Mouse (Mus musculus) brain, embryonic 14.5 days (tissue): ENCODE data around the gene Slc19a3.

Source experiments
- CTCF ChIP-seq: fragments of 200-500 bp; IDR thresholded peaks from 2 replicates; pipeline ENCODE4 v1.5.1; 2012; ENCODE audit warnings: inconsistent platforms, mild to moderate bottlenecking, moderate library complexity, borderline replicate concordance; ENCODE audit not compliant: insufficient read depth, insufficient read length; ENCODE audit errors: extremely low read depth
- POLR2A ChIP-seq: fragments of 200-500 bp; IDR thresholded peaks from 2 replicates; pipeline ENCODE4 v1.6.1; 2012; ENCODE audit warnings: mild to moderate bottlenecking, inconsistent platforms, borderline replicate concordance; ENCODE audit not compliant: poor library complexity, insufficient read depth, insufficient read length, severe bottlenecking; ENCODE audit errors: extremely low read depth

GRCm38 (mm10) chr1:83031950-83032349 lies 6.3 kb downstream of the Slc19a3 start:
- TF ChIP-seq CTCF: no peak
- TF ChIP-seq POLR2A: no peak
